Mouse (Mus musculus) leukemia stem cell, adult 10-12 weeks (primary cell): ENCODE results near the gene Gys2. TPM values are rescaled to one million over a fixed set of nuclear protein-coding genes. Genes with fewer than 3 reads are reported as not detected.

Source experiments
- polyA plus RNA-seq: library from polyadenylated mRNA; stranded (reverse); fragments of >175 nt; gene quantifications from 2 replicates; pipeline ENCODE4 v1.2.3, GENCODE M21; 2012; ENCODE audit warnings: low replicate concordance

Gene Gys2
- not detected in 2 replicates for polyA plus RNA-seq

GRCm38 (mm10) chr6:142472801-142473203 is at the start of gene Gys2:
Gys2 (minus strand) TSS chr6:142473109.

GRCm38 (mm10) chr6:142507785-142508162 is 34.9 kb upstream of the Gys2 start, which contains the start of gene Ldhb:
Ldhb (minus strand) TSS chr6:142507957.

GRCm38 (mm10) chr6:142412906-142413491 is 59.9 kb downstream of the Gys2 start, which contains the start of gene Spx:
Spx (plus strand) TSS chr6:142413441.

GRCm38 (mm10) chr6:142387011-142387754 is 85.7 kb downstream of the Gys2 start, which contains the start of the genes Recql and Golt1b:
Recql (minus strand) TSS chr6:142387087.
Golt1b (plus strand) TSS chr6:142387221.

Other genes with a start within 250 kb of the Gys2 start
- not detected in 2 replicates for gene Iapp, start 174.7 kb downstream of the Gys2 start, polyA plus RNA-seq
- not detected in 2 replicates for gene Slco1a5, start 150.1 kb downstream of the Gys2 start, polyA plus RNA-seq
- gene Pyroxd1, start 127.5 kb downstream of the Gys2 start, polyA plus RNA-seq, result 0.35 and 0.41 TPM in 2 replicates
- 2.1 and 3.7 TPM in 2 replicates for gene Recql, start 86.0 kb downstream of the Gys2 start, polyA plus RNA-seq
- gene Golt1b, start 85.9 kb downstream of the Gys2 start, polyA plus RNA-seq, result 19.9 and 59.1 TPM in 2 replicates
- gene Spx, start 59.7 kb downstream of the Gys2 start, polyA plus RNA-seq, result 0.35 and 0.46 TPM in 2 replicates
- gene Ldhb, start 34.8 kb upstream of the Gys2 start, polyA plus RNA-seq, result 0.27 TPM in 1 of 2 replicates, not detected in the other
- gene Kcnj8, start 98.5 kb upstream of the Gys2 start, polyA plus RNA-seq, result 3.1 and 3.4 TPM in 2 replicates
- gene Abcc9, start 229.2 kb upstream of the Gys2 start, polyA plus RNA-seq, result 0.50 TPM in 1 of 2 replicates, not detected in the other